Mouse (Mus musculus): Measurements from ENCODE around the gene Slc38a7. TPM values are rescaled to one million over a fixed set of nuclear protein-coding genes. Genes with fewer than 3 reads are reported as not detected.

The Slc38a7 gene
- polyA plus RNA-seq (2014; fragmentation: Illumina TruSeq; extraction: RNeasy Lipid Tissue Mini Kit (QIAGEN cat#74804); ENCODE audit: low read depth, low replicate concordance): 3.2 TPM

GRCm38 (mm10) chr8:95853102-95853843, at the start of gene Slc38a7:
Slc38a7 (minus strand) TSS chr8:95853539.

GRCm38 (mm10) chr8:95888285-95889136, 35.2 kb upstream of the Slc38a7 start, which contains the start of gene Got2:
Got2 (minus strand) TSS chr8:95888547.

GRCm38 (mm10) chr8:95825162-95825561, 28.2 kb downstream of the Slc38a7 start, which contains the start of gene Sap18b:
Sap18b (plus strand) TSS chr8:95825346.

GRCm38 (mm10) chr8:95807331-95807843, 46.0 kb downstream of the Slc38a7 start, which contains the start of gene Cnot1:
Cnot1 (minus strand) TSS chr8:95807464.

Other genes with a start within 250 kb of the Slc38a7 start
- gene Gins3, start 220.1 kb downstream of the Slc38a7 start, polyA plus RNA-seq (2014; fragmentation: Illumina TruSeq; extraction: RNeasy Lipid Tissue Mini Kit (QIAGEN cat#74804); ENCODE audit: low read depth, low replicate concordance): 0.74 TPM
- gene Ndrg4, start 176.6 kb downstream of the Slc38a7 start, polyA plus RNA-seq (2014; fragmentation: Illumina TruSeq; extraction: RNeasy Lipid Tissue Mini Kit (QIAGEN cat#74804); ENCODE audit: low read depth, low replicate concordance): not detected
- gene Setd6, start 137.7 kb downstream of the Slc38a7 start, polyA plus RNA-seq (2014; fragmentation: Illumina TruSeq; extraction: RNeasy Lipid Tissue Mini Kit (QIAGEN cat#74804); ENCODE audit: low read depth, low replicate concordance): 15.6 TPM
- gene Cnot1, start 46.1 kb downstream of the Slc38a7 start, polyA plus RNA-seq (2014; fragmentation: Illumina TruSeq; extraction: RNeasy Lipid Tissue Mini Kit (QIAGEN cat#74804); ENCODE audit: low read depth, low replicate concordance): 84.5 TPM
- gene Sap18b, start 28.2 kb downstream of the Slc38a7 start, polyA plus RNA-seq (2014; fragmentation: Illumina TruSeq; extraction: RNeasy Lipid Tissue Mini Kit (QIAGEN cat#74804); ENCODE audit: low read depth, low replicate concordance): 1.8 TPM
- gene Got2, start 35.0 kb upstream of the Slc38a7 start, polyA plus RNA-seq (2014; fragmentation: Illumina TruSeq; extraction: RNeasy Lipid Tissue Mini Kit (QIAGEN cat#74804); ENCODE audit: low read depth, low replicate concordance): 125 TPM